Mouse (Mus musculus) liver, embryonic 16.5 days (tissue): Measurements from ENCODE around the gene Sec14l1. TPM values are rescaled to one million over a fixed set of nuclear protein-coding genes. Genes with fewer than 3 reads are reported as not detected.
A peak's percentile ranks its signal among the peaks of the same experiment; 100 is the strongest.

Experiments
- ATAC-seq: fragments of 200-750 bp; cut with Nextera tagmentation; 2 replicates; pipeline ENCODE4 v1.8.0; 2017; ENCODE audit warnings: low read depth, mild to moderate bottlenecking, moderate number of reproducible peaks, moderate library complexity
- H3K27ac ChIP-seq: fragments of 300-500 bp; sonication (generic); 2 replicates; pipeline ENCODE4 v1.5.1; 2014; ENCODE audit warnings: mild to moderate bottlenecking, low read length
- H3K27me3 ChIP-seq: fragments of 300-500 bp; sonication (generic); 2 replicates; pipeline ENCODE4 v1.6.1; 2014; ENCODE audit warnings: low read depth, low read length, mixed read lengths; ENCODE audit not compliant: control insufficient read depth, insufficient read depth
- H3K36me3 ChIP-seq: fragments of 300-500 bp; sonication (generic); 2 replicates; pipeline ENCODE4 v1.6.1; 2014; ENCODE audit warnings: mild to moderate bottlenecking; ENCODE audit not compliant: control insufficient read depth, insufficient read depth
- H3K4me1 ChIP-seq: fragments of 300-500 bp; sonication (generic); 2 replicates; pipeline ENCODE4 v1.6.1; 2014; ENCODE audit warnings: low read depth, low read length, mixed read lengths; ENCODE audit not compliant: control insufficient read depth
- H3K4me2 ChIP-seq: fragments of 300-500 bp; sonication (generic); 2 replicates; pipeline ENCODE4 v1.6.1; 2014; ENCODE audit warnings: low read depth, low read length, mixed read lengths
- H3K4me3 ChIP-seq: fragments of 300-500 bp; sonication (generic); 2 replicates; pipeline ENCODE4 v1.5.1; 2014; ENCODE audit warnings: low read depth, mild to moderate bottlenecking, low read length
- H3K9ac ChIP-seq: fragments of 300-500 bp; sonication (generic); 2 replicates; pipeline ENCODE4 v1.6.1; 2014; ENCODE audit warnings: low read depth, low read length
- H3K9me3 ChIP-seq: fragments of 300-500 bp; sonication (generic); replicated peaks from 2 replicates; pipeline ENCODE4 v1.6.1; 2016; ENCODE audit warnings: low read length; ENCODE audit not compliant: control insufficient read depth
- WGBS: fragments of 180-500 bp; shearing (Covaris S2); extraction: QIAGEN DNeasy Blood & Tissue Kit; methylation state at CpG from one replicate; pipeline ENCODE4 v1.1.7; 2014; ENCODE audit not compliant: insufficient replicate concordance; 5-methylcytosine and 5-hydroxymethylcytosine counted together
- polyA plus RNA-seq: library from polyadenylated mRNA; unstranded; fragments of >200 nt; fragmentation: Nextera tagmentation; extraction: Ambion mirVana; gene quantifications from 2 replicates; pipeline ENCODE4 v1.2.1, GENCODE M21; 2015

Sec14l1 gene
- polyA plus RNA-seq, 1 experiment from 2014 or later = 19.3 TPM

DNA sequence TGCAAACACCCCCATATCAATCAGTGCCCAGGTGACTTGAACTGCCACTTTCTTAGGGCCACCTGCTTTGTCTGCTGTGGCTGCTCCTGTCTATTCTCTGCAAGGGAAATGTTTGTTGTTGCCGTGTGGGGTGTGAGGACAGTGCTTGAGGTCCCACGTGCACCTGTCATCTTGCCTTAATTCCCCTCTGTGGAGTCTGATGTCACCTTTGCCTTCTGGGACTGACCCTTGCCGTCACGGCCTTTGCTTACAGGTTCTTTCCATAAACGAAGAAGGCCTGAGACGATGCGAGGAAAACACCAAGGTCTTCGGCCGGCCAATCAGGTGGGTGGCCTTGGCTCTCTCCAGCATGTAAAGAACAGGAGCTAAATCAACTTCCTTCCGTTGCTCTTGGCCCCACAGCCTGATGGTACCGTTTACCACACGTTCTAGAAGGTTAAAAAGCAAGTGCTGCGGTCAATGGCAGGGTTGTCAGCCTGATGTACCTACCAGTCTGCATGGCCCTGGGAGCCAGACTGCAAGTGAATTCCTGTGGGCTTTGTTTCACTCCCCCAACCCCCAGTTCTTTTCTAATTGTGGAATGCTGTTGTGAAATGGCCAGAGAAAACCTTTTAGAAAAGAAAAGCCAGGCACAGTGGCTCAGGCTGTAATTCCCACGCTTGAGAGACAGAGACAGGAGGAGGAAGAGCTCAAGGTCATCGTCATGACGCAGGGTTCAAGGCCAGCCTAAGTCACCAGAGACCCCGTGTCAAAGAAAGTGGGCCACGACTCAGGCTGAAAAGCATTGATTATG, 34.1 kb downstream of the Sec14l1 start:
- H3K9me3 ChIP-seq = no peaks in the 10 kb centered on the region
- H3K27me3 ChIP-seq = no peaks in the 10 kb centered on the region
- H3K9ac ChIP-seq = no peak overlapping the region
- H3K36me3 ChIP-seq = peaks cover 35% of the 10 kb centered on the region
- no peak overlapping the region for H3K4me2 ChIP-seq
- ATAC-seq = no peak
- no peaks in the 10 kb centered on the region for H3K4me1 ChIP-seq
- H3K27ac ChIP-seq = no peak overlapping the region
- WGBS = 79% methylated on average over 18 of the region's 18 CpGs
- H3K4me3 ChIP-seq = no peak overlapping the region

DNA sequence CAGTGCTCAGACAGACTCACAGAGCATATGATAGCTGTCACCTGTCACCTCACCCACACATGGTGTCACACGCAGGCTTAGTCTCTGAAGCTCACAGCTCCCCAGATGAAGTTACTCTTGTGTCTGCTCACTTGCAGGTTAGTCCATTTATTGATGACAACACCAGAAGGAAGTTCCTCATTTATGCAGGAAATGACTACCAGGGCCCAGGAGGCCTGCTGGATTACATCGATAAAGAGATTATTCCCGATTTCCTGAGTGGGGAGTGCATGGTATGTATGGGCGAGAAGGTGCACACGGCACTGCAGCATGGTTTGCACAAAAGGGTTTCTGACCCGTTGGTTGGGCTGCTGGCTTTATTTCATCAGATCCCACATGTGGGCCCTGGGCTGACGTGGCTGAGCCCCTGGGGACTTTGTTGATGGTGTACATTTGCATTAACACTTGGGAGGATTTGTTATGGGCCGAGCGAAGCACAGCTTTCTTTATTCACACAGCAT, 35.5 kb downstream of the Sec14l1 start:
- H3K9me3 ChIP-seq = no peaks in the 10 kb centered on the region
- H3K27me3 ChIP-seq = no peaks in the 10 kb centered on the region
- peaks cover 23% of the 10 kb centered on the region for H3K36me3 ChIP-seq
- no peak overlapping the region for H3K27ac ChIP-seq
- ATAC-seq = no peak
- H3K4me1 ChIP-seq = no peaks in the 10 kb centered on the region
- H3K4me3 ChIP-seq = no peak overlapping the region
- WGBS = 53% methylated on average over 9 of the region's 9 CpGs
- H3K9ac ChIP-seq = no peak overlapping the region
- H3K4me2 ChIP-seq = no peak overlapping the region

DNA sequence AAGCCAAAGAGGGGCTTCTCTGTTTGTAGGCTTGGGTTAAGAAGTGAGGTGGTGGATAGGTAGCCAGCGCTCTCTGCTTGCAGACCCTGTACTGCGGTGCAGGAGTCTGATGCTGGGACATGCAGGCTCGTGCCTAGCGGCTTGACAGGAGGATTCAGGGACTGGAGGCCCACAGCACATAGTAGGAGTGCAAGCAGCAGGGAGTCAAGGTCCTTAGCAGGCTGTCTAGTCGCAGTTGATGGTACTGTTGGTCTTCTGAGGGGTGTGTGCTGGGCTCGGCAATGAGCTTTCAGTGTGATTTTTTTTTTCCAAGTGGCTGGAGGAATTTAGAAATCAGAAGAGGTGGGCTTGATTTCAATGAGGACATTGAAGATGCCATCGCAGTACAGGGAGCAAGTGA, 36.5 kb downstream of the Sec14l1 start:
- Histone ChIP-seq H3K9ac (no peak overlapping the region), H3K4me3 (no peak overlapping the region), H3K4me2 (no peak overlapping the region), H3K27me3 (no peaks in the 10 kb centered on the region), H3K9me3 (no peaks in the 10 kb centered on the region), H3K27ac (no peak overlapping the region), H3K36me3 (peaks cover 25% of the 10 kb centered on the region), H3K4me1 (no peaks in the 10 kb centered on the region)
- WGBS = 82% methylated on average over 7 of the region's 7 CpGs
- no peak for ATAC-seq

GRCm38 (mm10) chr11:117152541-117152940, 37.6 kb downstream of the Sec14l1 start:
- no peak overlapping the region for H3K4me2 ChIP-seq
- H3K36me3 ChIP-seq = peaks cover 28% of the 10 kb centered on the region
- H3K9me3 ChIP-seq = no peaks in the 10 kb centered on the region
- no peak overlapping the region for H3K27ac ChIP-seq
- WGBS = 68% methylated on average over 6 of the region's 6 CpGs
- H3K27me3 ChIP-seq = no peaks in the 10 kb centered on the region
- no peak for ATAC-seq
- H3K4me3 ChIP-seq = no peak overlapping the region
- no peak overlapping the region for H3K9ac ChIP-seq
- H3K4me1 ChIP-seq = no peaks in the 10 kb centered on the region

- Histone ChIP-seq H3K27me3 (no peaks in the 10 kb centered on the region), H3K27ac (no peak overlapping the region), H3K9ac (no peak overlapping the region), H3K4me3 (no peak overlapping the region), H3K4me2 (no peak overlapping the region), H3K9me3 (no peaks in the 10 kb centered on the region), H3K4me1 (no peaks in the 10 kb centered on the region), H3K36me3 (peaks cover 23% of the 10 kb centered on the region)
- ATAC-seq = no peak
- 80% methylated on average over 9 of the region's 9 CpGs for WGBS
Measured at GRCm38 (mm10) chr11:117153553-117153952, 38.6 kb downstream of the Sec14l1 start.

- Histone ChIP-seq H3K27me3 (no peaks in the 10 kb centered on the region), H3K9me3 (no peaks in the 10 kb centered on the region), H3K36me3 (peaks cover 18% of the 10 kb centered on the region), H3K9ac (no peak overlapping the region), H3K4me3 (no peak overlapping the region), H3K4me1 (no peaks in the 10 kb centered on the region), H3K4me2 (no peak overlapping the region), H3K27ac (no peak overlapping the region)
- 58% methylated on average over 7 of the region's 7 CpGs for WGBS
- ATAC-seq = no peak
Measured at GRCm38 (mm10) chr11:117154088-117154815, 39.3 kb downstream of the Sec14l1 start.

GRCm38 (mm10) chr11:117156725-117157124, 41.8 kb downstream of the Sec14l1 start:
- Histone ChIP-seq H3K4me1 (no peaks in the 10 kb centered on the region), H3K9ac (no peak overlapping the region), H3K4me3 (no peak overlapping the region), H3K27me3 (no peaks in the 10 kb centered on the region), H3K9me3 (no peaks in the 10 kb centered on the region), H3K27ac (no peak overlapping the region), H3K4me2 (no peak overlapping the region), H3K36me3 (peaks cover 9% of the 10 kb centered on the region)
- 65% methylated on average over 15 of the region's 15 CpGs for WGBS
- peak; percentile 45; the same call in 1 of the 2 replicates for ATAC-seq

- 80% methylated on average over 11 of the region's 11 CpGs for WGBS
Measured at GRCm38 (mm10) chr11:117158343-117158742, 43.4 kb downstream of the Sec14l1 start.

More at GRCm38 (mm10) chr11:117158343-117158742, 43.4 kb downstream of the Sec14l1 start:
- Histone ChIP-seq H3K4me2 (no peak overlapping the region), H3K9me3 (no peaks in the 10 kb centered on the region), H3K4me1 (no peaks in the 10 kb centered on the region), H3K36me3 (peaks cover 9% of the 10 kb centered on the region), H3K9ac (no peak overlapping the region), H3K27ac (no peak overlapping the region), H3K27me3 (no peaks in the 10 kb centered on the region), H3K4me3 (no peak overlapping the region)
- ATAC-seq = no peak
